In the genomic region with DNA sequence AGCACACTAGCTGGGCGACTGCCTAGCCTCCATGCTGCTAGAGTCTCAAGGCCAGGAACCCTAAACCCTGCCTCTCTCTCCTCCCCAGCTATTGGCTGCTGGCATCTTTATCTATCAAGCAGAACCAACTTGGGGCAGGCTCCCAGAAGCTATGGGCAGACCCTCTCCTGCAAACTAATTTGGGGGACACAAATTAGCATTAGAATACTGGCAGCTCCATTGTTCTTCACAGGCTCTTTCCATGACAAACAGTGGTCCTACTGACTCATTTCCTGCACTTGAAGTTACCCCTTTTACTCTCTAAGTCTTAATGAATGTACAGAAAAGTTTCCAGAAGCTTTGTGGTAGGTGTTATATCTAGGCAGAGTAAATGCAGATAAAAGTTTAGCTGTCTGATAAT, we compare ENCODE assay signal across 27 mouse cellular contexts. TPM values are rescaled to one million over a fixed set of nuclear protein-coding genes. Genes with fewer than 3 reads are reported as not detected.
DNase-seq lines count a peak whose midpoint lies in the region; ATAC-seq lines count a peak whose summit lies in the region.
"Had no signal": no experiment of that assay in that cellular context is flagged by ENCODE, and none has a peak within 500 bp of the region (broad histone marks: within the 10 kb centered on the region; RNA-seq: fewer than 3 reads in every experiment).

No protein-coding gene starts in this region.

- no peaks in the 10 kb centered on the region for H3K36me3 ChIP-seq in forebrain, embryonic 14.5 days (ENCODE audit: control insufficient read depth, insufficient read depth, low read length)
- no peaks in the 10 kb centered on the region for H3K36me3 ChIP-seq in forebrain, embryonic 12.5 days (replicated peaks)
- H3K36me3 ChIP-seq in intestine, embryonic 14.5 days (ENCODE audit: control insufficient read depth, insufficient read depth, low read length) = no peaks in the 10 kb centered on the region
- no peaks in the 10 kb centered on the region; the same call in 1 of the 2 replicates for H3K36me3 ChIP-seq in intestine, embryonic 15.5 days
- no peaks in the 10 kb centered on the region for H3K36me3 ChIP-seq in midbrain, embryonic 11.5 days (ENCODE audit: control insufficient read depth, insufficient read depth, low read length)

- H3K27me3 ChIP-seq in forebrain, embryonic 14.5 days (replicated peaks; ENCODE audit: control insufficient read depth, insufficient read depth, low read length) = no peaks in the 10 kb centered on the region
- H3K27me3 ChIP-seq in forebrain, embryonic 12.5 days = no peaks in the 10 kb centered on the region
- no peaks in the 10 kb centered on the region for H3K27me3 ChIP-seq in intestine, embryonic 14.5 days (replicated peaks; ENCODE audit: control insufficient read depth, insufficient read depth, low read length)
- no peaks in the 10 kb centered on the region for H3K27me3 ChIP-seq in intestine, embryonic 15.5 days (replicated peaks)
- no peaks in the 10 kb centered on the region for H3K27me3 ChIP-seq in midbrain, embryonic 11.5 days (ENCODE audit: control insufficient read depth, insufficient read depth, low read length)
- H3K27me3 ChIP-seq: CH12.LX; embryonic facial prominence, embryonic 12.5 days; embryonic facial prominence, embryonic 15.5 days; hindbrain, embryonic 13.5 days had no signal

- no peak overlapping the region for H3K27ac ChIP-seq in forebrain, embryonic 14.5 days (ENCODE audit: low read depth, low read length)
- no peak overlapping the region for H3K27ac ChIP-seq in forebrain, embryonic 12.5 days
- no peak overlapping the region for H3K27ac ChIP-seq in intestine, embryonic 14.5 days (ENCODE audit: low read depth)
- H3K27ac ChIP-seq in intestine, embryonic 15.5 days = no peak overlapping the region
- no peak overlapping the region for H3K27ac ChIP-seq in midbrain, embryonic 11.5 days (ENCODE audit: low read depth, low read length)
- H3K27ac ChIP-seq: embryonic facial prominence, embryonic 12.5 days; embryonic facial prominence, embryonic 15.5 days; heart, adult 2 months; heart, embryonic 10.5 days; hindbrain, embryonic 10.5 days; hindbrain, embryonic 13.5 days had no signal

- no peaks in the 10 kb centered on the region for H3K9me3 ChIP-seq in forebrain, embryonic 14.5 days (replicated peaks; ENCODE audit: control insufficient read depth, low read length)
- H3K9me3 ChIP-seq in forebrain, embryonic 12.5 days = no peaks in the 10 kb centered on the region
- no peaks in the 10 kb centered on the region for H3K9me3 ChIP-seq in intestine, embryonic 14.5 days (ENCODE audit: control insufficient read depth, low read length)
- H3K9me3 ChIP-seq in intestine, embryonic 15.5 days = no peaks in the 10 kb centered on the region
- H3K9me3 ChIP-seq in midbrain, embryonic 11.5 days (ENCODE audit: control insufficient read depth, low read length) = no peaks in the 10 kb centered on the region
- H3K9me3 ChIP-seq: embryonic facial prominence, embryonic 12.5 days; embryonic facial prominence, embryonic 15.5 days; heart, embryonic 10.5 days; hindbrain, embryonic 13.5 days had no signal

- no peak overlapping the region for H3K4me2 ChIP-seq in forebrain, embryonic 14.5 days (ENCODE audit: low read length)
- no peak overlapping the region for H3K4me2 ChIP-seq in forebrain, embryonic 12.5 days
- no peak overlapping the region for H3K4me2 ChIP-seq in intestine, embryonic 14.5 days (ENCODE audit: low read length)
- H3K4me2 ChIP-seq in intestine, embryonic 15.5 days (replicated peaks) = no peak overlapping the region
- no peak overlapping the region for H3K4me2 ChIP-seq in midbrain, embryonic 11.5 days
- H3K4me2 ChIP-seq: embryonic facial prominence, embryonic 12.5 days; embryonic facial prominence, embryonic 15.5 days; hindbrain, embryonic 13.5 days had no signal

- no peak overlapping the region for H3K4me3 ChIP-seq in forebrain, embryonic 14.5 days (ENCODE audit: low read depth, low read length)
- H3K4me3 ChIP-seq in forebrain, embryonic 12.5 days (replicated peaks) = no peak overlapping the region
- H3K4me3 ChIP-seq in intestine, embryonic 14.5 days (ENCODE audit: low read depth, low read length) = no peak overlapping the region
- H3K4me3 ChIP-seq in intestine, embryonic 15.5 days (replicated peaks) = no peak overlapping the region
- H3K4me3 ChIP-seq in midbrain, embryonic 11.5 days (ENCODE audit: low read depth, low read length) = no peak overlapping the region
- H3K4me3 ChIP-seq: embryonic facial prominence, embryonic 12.5 days; embryonic facial prominence, embryonic 15.5 days; heart, adult 2 months; heart, embryonic 10.5 days; hindbrain, embryonic 10.5 days; hindbrain, embryonic 13.5 days had no signal

- DNase-seq in forebrain, embryonic 14.5 days (ENCODE audit: low spot score) = peak; percentile 20
- DNase-seq in intestine, embryonic 14.5 days (ENCODE audit: low spot score) = peak; percentile 20
- peak; percentile 14 for DNase-seq in WW6 (ENCODE audit: low read depth, low spot score)
- DNase-seq in embryo, embryonic 10.5 days (ENCODE audit: low spot score) = no peak
- DNase-seq in midbrain, embryonic 11.5 days (ENCODE audit: low spot score, missing footprints) = no peak
- DNase-seq: adrenal gland, adult 2 months; adrenal gland, postnatal 25 days; B cell, adult 2 months; cerebellum, adult 18-20 months; cerebellum, adult 9-10 months; cerebellum, postnatal 14 days; gastrocnemius, postnatal 10 days; gastrocnemius, postnatal 36 days; heart, adult 2 months; heart, postnatal 36 days; kidney, adult 2 months had no signal

- WGBS in forebrain, embryonic 14.5 days = 16% methylated on average over 1 of the region's 1 CpGs
- WGBS in forebrain, embryonic 12.5 days = 16% methylated on average over 1 of the region's 1 CpGs
- WGBS in intestine, embryonic 14.5 days = 36% methylated on average over 1 of the region's 1 CpGs
- WGBS in intestine, embryonic 15.5 days = 51% methylated on average over 1 of the region's 1 CpGs
- 27% methylated on average over 1 of the region's 1 CpGs for WGBS in midbrain, embryonic 11.5 days

- ATAC-seq in forebrain, embryonic 14.5 days = 0 out of 2 replicates have a peak, but pooled peaks have one; percentile 20
- ATAC-seq in forebrain, embryonic 12.5 days (ENCODE audit: low FRiP score) = no peak
- ATAC-seq in intestine, embryonic 14.5 days (replicated peaks; ENCODE audit: low FRiP score, low TSS enrichment, low read depth) = no peak
- no peak for ATAC-seq in intestine, embryonic 15.5 days
- ATAC-seq in midbrain, embryonic 11.5 days (ENCODE audit: low FRiP score) = no peak
- ATAC-seq: forebrain, embryonic 16.5 days; hindbrain, embryonic 16.5 days; intestine, postnatal 0 days had no signal

- H3K9ac ChIP-seq in forebrain, embryonic 14.5 days (ENCODE audit: low read length) = no peak overlapping the region
- no peak overlapping the region for H3K9ac ChIP-seq in forebrain, embryonic 12.5 days
- no peak overlapping the region for H3K9ac ChIP-seq in intestine, embryonic 14.5 days (ENCODE audit: low read length)
- H3K9ac ChIP-seq in intestine, embryonic 15.5 days = no peak overlapping the region
- no peak overlapping the region for H3K9ac ChIP-seq in midbrain, embryonic 11.5 days (ENCODE audit: low read length)
- H3K9ac ChIP-seq: embryonic facial prominence, embryonic 12.5 days; embryonic facial prominence, embryonic 15.5 days; hindbrain, embryonic 13.5 days had no signal

- 0 out of 2 replicates have a peak, but pooled peaks cover 2% of the 10 kb centered on the region for H3K4me1 ChIP-seq in forebrain, embryonic 14.5 days (ENCODE audit: control insufficient read depth, insufficient read depth, low read length)
- H3K4me1 ChIP-seq in forebrain, embryonic 12.5 days = 0 out of 2 replicates have a peak, but pooled peaks cover 7% of the 10 kb centered on the region
- H3K4me1 ChIP-seq in intestine, embryonic 14.5 days (replicated peaks; ENCODE audit: control insufficient read depth, insufficient read depth, low read length) = no peaks in the 10 kb centered on the region
- H3K4me1 ChIP-seq in intestine, embryonic 15.5 days (replicated peaks) = no peaks in the 10 kb centered on the region
- H3K4me1 ChIP-seq in midbrain, embryonic 11.5 days (ENCODE audit: control insufficient read depth, insufficient read depth, low read length) = 0 out of 2 replicates have a peak, but pooled peaks cover 4% of the 10 kb centered on the region
- H3K4me1 ChIP-seq: embryonic facial prominence, embryonic 12.5 days; embryonic facial prominence, embryonic 15.5 days; heart, embryonic 10.5 days; hindbrain, embryonic 13.5 days had no signal

RNA-seq across cellular contexts. Expression of a gene that starts 33.3 kb away (rescaled TPM):
- 1.3 and 1.6 TPM in 2 replicates for polyA plus RNA-seq in forebrain, embryonic 14.5 days (2014; fragmentation: Nextera tagmentation; extraction: Ambion mirVana)
- polyA plus RNA-seq in forebrain, embryonic 12.5 days (2016; fragmentation: Nextera tagmentation; extraction: Ambion mirVana) = 0.46 and 0.78 TPM in 2 replicates
- 4.0 TPM in 2 replicates for polyA plus RNA-seq in intestine, embryonic 14.5 days (2014; fragmentation: Nextera tagmentation; extraction: Ambion mirVana)
- polyA plus RNA-seq in intestine, embryonic 15.5 days (2015; fragmentation: Nextera tagmentation; extraction: Ambion mirVana) = 9.3 and 10.2 TPM in 2 replicates
- polyA plus RNA-seq in midbrain, embryonic 11.5 days (2014; fragmentation: Nextera tagmentation; extraction: Ambion mirVana) = 1.1 TPM in 2 replicates

Comparison
In these comparisons a context has a peak if more than half of its experiments do, and no peak if none do; other contexts are left out.
1. DNase-seq: peak in forebrain, embryonic 14.5 days (single experiment), intestine, embryonic 14.5 days (single experiment) and WW6 (single experiment); none in embryo, embryonic 10.5 days (single experiment) and midbrain, embryonic 11.5 days (single experiment).